Mouse (Mus musculus) frontal cortex, postnatal 14 days (tissue): ENCODE measurements around the gene Gm20807.
"Not testable (repeated sequence)": the region's sequence is repeated elsewhere in the genome, so short reads cannot be mapped to it uniquely, and the experiment has no call there.

ENCODE experiments used
- DNase-seq, 2 experiments: peaks; one replicate each; pipeline ENCODE4 v3.0.0; 2022; ENCODE audit warnings: low spot score in 2 of 2

Gene Gm20807

GRCm38 (mm10) chrY:13042591-13042990 lies at the start of gene Gm20807:
Gene Gm20807, plus strand, starts transcription at chrY:13042891.
- not testable (repeated sequence) for DNase-seq
